Mouse (Mus musculus) spleen, adult 2 months (tissue): Measurements from ENCODE around the gene Pak3. TPM values are rescaled to one million over a fixed set of nuclear protein-coding genes. Genes with fewer than 3 reads are reported as not detected.

Experiments used
- DNase-seq, 2 experiments: peaks; one replicate each; pipeline versions ENCODE4 v3.0.0 to v3.0.0-alpha.2; 2012 to 2021; ENCODE audit warnings: low spot score in 2 of 2, low read depth in 1 of 2
- H3K27ac ChIP-seq: fragments of 200-500 bp; 2 replicates; pipeline ENCODE4 v1.5.1; 2012; ENCODE audit warnings: low read length, inconsistent platforms; ENCODE audit not compliant: insufficient read depth
- H3K27me3 ChIP-seq: fragments of 200-500 bp; 2 replicates; pipeline ENCODE4 v1.6.1; 2012; ENCODE audit warnings: mild to moderate bottlenecking, moderate library complexity, low read length, inconsistent platforms; ENCODE audit not compliant: control insufficient read depth, insufficient read depth
- H3K36me3 ChIP-seq: fragments of 200-500 bp; 2 replicates; pipeline ENCODE4 v1.6.1; 2012; ENCODE audit warnings: mild to moderate bottlenecking, low read length, inconsistent platforms; ENCODE audit not compliant: control insufficient read depth, insufficient read depth
- H3K4me1 ChIP-seq: fragments of 200-500 bp; 2 replicates; pipeline ENCODE4 v1.6.1; 2011; ENCODE audit warnings: inconsistent platforms; ENCODE audit not compliant: control insufficient read depth, insufficient read depth, insufficient read length
- H3K4me3 ChIP-seq: fragments of 200-500 bp; 2 replicates; pipeline ENCODE4 v1.5.1; 2011; ENCODE audit warnings: mild to moderate bottlenecking, inconsistent platforms; ENCODE audit not compliant: insufficient read depth, insufficient read length; ENCODE audit errors: extremely low read depth
- CTCF ChIP-seq: fragments of 200-500 bp; IDR thresholded peaks from 2 replicates; pipeline ENCODE4 v1.5.1; 2011; ENCODE audit warnings: mild to moderate bottlenecking, inconsistent platforms; ENCODE audit not compliant: insufficient read depth, insufficient read length, insufficient replicate concordance; ENCODE audit errors: extremely low read depth
- POLR2A ChIP-seq: fragments of 200-500 bp; IDR thresholded peaks from 2 replicates; pipeline ENCODE4 v1.6.1; 2011; ENCODE audit warnings: low read depth, low read length, inconsistent platforms
- WGBS: fragments of 180-500 bp; shearing (Covaris S2); methylation state at CpG from one replicate; pipeline ENCODE4 v1.1.7; 2018; 5-methylcytosine and 5-hydroxymethylcytosine counted together
- polyA plus RNA-seq: library from polyadenylated mRNA; depleted of rRNA; stranded (reverse); fragments of >200 nt; gene quantifications from 2 replicates; pipeline ENCODE4 v1.2.3, GENCODE M21; 2012; rRNA removed

The Pak3 gene
- polyA plus RNA-seq, 1 experiment = 0.01 TPM

GRCm38 (mm10) chrX:143846637-143847036, 328.2 kb downstream of the Pak3 start:
- TF ChIP-seq CTCF (no peak), POLR2A (no peak)
- 77% methylated on average over 3 of the region's 3 CpGs for WGBS
- H3K36me3 ChIP-seq = no peaks in the 10 kb centered on the region

More at GRCm38 (mm10) chrX:143846637-143847036, 328.2 kb downstream of the Pak3 start:
- H3K27ac ChIP-seq = no peak overlapping the region
- no peak overlapping the region for H3K4me3 ChIP-seq
- H3K4me1 ChIP-seq = no peaks in the 10 kb centered on the region
- no peak for DNase-seq
- H3K27me3 ChIP-seq = no peaks in the 10 kb centered on the region

Other genes with a start within 250 kb of the Pak3 start
- 0.45 and 0.46 TPM in 2 replicates for gene Chrdl1, start 124.3 kb upstream of the Pak3 start, polyA plus RNA-seq